Mouse (Mus musculus): ENCODE data around the gene Foxb2. TPM values are rescaled to one million over a fixed set of nuclear protein-coding genes. Genes with fewer than 3 reads are reported as not detected.

The Foxb2 gene
- not detected in 2 replicates for polyA plus RNA-seq (2015; fragmentation: Nextera tagmentation; extraction: Ambion mirVana)

DNA sequence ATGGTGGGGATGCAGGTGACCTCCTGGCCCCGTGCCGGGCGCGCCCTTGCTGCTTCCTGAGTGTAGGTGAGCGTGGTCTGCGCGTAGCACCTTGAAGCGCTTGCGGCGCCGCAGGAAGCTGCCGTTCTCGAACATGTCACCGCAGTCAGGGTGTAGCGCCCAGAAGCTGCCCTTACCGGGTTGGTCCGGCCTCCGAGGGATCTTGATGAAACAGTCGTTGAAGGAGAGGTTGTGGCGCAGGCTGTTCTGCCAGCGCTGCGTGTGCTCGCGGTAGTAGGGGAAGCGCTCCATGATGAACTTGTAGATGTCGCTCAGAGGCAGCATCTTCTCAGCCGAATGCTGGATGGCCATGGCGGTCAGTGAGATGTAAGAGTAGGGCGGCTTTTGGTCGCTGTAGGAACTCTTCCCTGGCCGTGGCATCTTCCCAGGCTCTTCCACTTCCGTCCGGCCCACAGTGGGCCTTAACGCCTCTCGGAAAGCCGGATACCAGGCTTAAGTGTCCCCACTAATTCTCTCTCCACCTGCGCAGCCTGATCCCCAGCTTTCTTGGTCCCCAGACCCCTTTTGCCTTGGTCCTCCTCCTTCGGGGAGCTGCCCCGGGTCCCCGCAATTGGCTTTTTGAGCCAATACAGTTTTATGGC is at the start of gene Foxb2:
Gene Foxb2 (minus strand): TSS at position 585 of the 641 bp plus-strand sequence.

Other genes with a start within 250 kb of the Foxb2 start
- gene Vps13a, start 92.9 kb downstream of the Foxb2 start, polyA plus RNA-seq (2015; fragmentation: Nextera tagmentation; extraction: Ambion mirVana) = 9.0 and 9.5 TPM in 2 replicates
- gene Prune2, start 82.3 kb upstream of the Foxb2 start, polyA plus RNA-seq (2015; fragmentation: Nextera tagmentation; extraction: Ambion mirVana) = 15.7 and 17.2 TPM in 2 replicates

Measured in neural tube, postnatal 0 days (tissue).